Mouse (Mus musculus) layer of hippocampus, adult 11-12 months (tissue): ENCODE measurements at regions not wholly inside any gene's neighbourhood (a gene's known extent, or its start where the extent isn't known, plus 50 kb on each side); places are given as distances from the start of the nearest gene placed in this dataset.

Experiments used
- DNase-seq: peaks from one replicate; pipeline ENCODE4 v3.0.0; 2022; ENCODE audit warnings: low spot score

DNA sequence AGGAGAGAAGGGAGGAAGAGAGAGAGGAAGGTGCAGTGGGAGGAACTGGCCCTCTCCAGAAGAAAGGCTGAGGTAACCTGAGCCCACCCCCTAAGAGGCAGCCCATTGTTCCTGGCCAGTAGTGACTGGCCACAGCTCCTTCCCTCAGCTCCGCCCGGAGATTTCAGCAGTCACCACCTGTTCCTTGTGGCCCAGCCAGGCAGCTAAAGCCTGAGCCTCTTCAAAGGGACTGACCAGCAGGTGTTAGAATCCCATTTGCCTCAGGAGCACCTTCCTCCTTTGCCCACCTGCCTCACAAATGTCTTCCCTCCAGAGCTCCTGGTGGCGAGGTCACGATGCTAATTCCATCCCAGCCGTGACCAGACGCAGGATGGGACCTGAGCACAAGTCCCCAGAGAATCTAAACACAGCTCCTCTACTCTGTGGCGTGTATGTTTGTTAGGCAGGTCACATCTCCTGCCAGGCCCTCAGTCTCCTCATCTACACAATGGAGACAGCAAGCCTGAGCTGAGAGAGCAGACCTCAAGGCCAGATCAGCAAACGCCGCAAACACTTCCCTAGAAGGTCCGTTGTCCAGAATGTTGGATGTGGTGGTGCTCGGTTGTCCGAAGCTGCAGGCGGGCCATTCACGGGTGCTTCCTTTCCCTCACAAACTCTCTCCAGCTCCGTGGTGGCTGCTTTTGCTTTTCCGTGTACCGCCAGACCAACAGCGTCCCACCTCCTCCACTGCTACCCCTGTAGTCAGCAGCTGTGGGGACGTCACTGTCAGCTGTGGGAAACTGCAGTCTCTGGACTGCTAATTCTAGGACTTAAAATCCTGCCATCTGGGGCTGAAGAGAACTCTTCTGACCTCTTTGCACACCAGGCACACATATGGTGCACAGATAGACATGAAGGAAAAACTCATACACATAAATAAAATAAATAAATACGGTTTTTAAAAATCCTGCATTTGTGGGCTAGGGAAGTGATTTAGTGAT, 145.8 kb upstream of the Rad23b start:
- no peak for DNase-seq

DNA sequence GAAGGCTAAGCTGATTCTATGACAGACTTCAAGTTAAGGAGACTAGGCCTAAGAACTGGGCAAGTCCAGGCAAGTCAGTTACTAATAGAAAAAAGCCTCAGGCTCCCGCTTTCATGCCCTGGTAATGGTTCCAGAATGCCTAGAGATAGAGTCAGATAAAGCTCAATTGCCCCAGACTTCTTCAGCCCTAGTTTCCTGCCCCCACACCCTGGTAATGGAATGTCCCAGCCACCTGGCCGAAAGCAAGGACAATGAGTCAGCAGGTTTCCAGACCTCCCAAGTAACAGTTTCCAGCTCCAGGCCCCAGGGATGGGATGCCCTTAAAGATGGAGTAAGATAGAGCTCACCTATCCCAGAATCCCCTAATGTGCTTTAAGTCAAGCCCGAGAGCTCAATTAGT, 143.6 kb upstream of the Rad23b start:
- no peak for DNase-seq

DNA sequence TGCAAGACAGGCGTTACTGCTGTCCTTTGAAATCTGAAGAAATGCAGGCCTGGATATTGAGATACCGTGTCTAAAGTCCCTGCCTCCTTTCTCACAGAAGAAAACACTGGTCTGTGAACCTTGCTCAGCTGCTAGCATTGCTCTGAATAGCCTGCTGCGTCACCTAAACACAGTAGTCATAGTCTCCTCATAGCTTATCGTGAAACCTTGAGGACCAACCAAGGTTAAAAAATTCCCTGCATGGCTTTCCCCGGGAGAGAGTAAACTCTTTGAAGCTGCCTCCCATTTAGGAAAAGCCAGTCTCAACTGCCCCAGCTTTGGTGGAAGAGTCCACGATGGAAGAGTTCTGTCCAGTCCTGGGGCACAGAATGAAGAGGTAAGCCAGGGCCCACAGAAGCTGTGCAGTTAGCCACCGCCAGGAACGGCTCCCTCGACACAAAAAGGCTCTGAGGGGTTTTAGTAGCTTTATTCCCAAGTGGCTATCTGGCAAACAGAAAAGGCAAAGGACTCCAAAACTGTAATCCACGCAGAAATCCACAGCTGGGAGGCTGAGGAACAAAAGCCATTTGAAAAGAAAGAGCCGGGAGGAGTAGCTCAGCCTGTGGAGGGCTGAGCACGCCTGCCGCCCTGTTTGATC, 142.0 kb upstream of the Rad23b start:
- no peak for DNase-seq

DNA sequence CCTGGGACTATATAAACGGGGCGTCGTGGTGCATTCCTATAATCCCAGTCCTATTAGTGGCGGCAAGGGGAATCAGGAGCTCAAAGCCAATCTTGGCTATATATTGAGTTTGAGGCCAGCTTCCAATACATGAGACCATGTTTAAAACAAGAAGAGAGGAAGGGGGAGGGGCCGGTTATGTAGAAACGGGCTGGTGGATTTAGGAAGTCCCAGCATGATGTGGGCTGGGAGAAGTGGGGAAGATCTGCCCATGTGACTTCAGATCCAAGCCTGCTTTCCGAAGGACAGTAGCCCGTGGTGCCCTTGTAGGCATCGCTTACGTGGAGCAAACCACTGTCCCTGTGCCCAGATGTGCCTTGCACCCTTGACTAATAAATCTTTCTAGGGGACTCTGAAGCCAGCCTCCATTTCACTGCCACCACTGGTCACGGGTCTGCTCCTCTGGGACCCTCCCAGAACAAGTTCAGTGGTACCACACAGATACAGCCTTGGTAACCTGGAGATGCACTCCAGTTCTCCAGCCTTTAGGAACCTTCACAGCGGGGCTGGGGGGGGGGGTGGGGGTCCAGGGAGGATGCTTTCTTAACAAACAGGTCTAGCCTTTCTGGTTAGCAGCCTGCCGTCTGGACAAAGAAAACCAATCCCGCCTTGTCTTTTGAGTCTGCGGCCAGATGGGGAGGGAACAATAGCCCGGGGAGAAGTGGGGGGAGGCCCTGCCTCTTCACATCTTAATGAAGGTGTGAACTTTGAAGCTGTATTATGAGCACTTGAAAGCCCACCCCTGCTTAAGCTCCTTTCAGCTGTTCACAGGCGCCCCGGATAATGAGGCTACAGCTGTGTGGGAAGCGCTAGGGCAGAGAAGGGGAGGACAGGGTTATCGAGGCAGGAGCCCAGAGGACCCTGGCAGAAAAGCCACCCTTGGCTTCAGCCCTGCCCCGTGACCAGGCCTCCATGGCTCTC, 141.2 kb upstream of the Rad23b start:
- no peak for DNase-seq

DNA sequence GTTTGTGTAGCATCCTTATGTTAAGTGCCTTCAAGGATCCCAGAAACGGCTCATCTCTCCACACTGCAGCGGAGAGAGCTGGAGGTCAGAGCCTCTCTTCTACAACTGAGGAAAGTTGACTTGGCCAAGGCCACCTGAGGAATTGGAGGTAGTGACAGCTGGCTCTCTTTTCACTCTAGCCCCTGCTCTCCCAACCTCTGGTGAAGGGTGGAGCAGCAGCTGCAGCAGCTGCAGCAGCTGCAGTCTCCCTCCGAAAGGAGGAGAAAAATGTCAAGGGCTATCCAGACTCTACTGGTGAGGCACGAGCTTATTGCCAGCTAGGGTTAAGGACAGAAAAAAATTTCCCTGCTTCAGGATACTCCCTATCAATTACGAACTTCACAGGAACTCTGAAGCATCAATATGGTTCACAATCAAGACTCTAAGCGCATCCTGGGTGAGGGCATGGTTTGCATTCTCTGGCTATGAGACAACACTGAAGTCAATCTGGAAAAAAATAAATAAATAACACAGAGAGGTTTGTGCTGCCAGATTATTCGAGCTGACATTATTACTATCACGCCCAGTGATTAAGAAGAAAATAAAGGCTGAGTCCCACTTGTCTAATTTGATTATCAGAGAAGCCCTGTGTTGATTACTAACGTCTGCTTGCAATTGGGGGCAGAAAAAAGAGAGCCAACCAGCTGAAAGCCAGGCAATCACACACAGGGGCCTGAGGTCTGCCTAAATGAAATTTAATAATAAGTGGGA, 134.2 kb upstream of the Rad23b start:
- DNase-seq: no peak

DNA sequence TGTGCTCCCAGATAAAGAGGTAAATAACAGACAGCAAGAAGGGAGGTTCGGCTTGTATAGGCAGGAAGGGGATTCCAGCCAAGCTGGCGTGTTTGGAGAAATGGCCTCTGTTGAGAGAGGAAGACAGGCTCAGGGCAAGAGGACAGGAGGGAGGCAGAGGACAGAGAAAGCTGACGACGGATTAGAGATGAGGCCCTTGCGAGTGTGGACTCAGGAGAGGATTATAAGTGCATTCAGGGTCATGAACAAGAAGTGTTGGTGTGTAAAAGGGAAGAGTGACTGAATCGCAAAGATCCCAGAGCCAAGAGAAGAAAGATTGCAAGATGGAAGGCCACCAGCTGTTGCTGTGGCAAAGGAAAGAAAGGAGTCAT, 133.7 kb upstream of the Rad23b start:
- DNase-seq: no peak

DNA sequence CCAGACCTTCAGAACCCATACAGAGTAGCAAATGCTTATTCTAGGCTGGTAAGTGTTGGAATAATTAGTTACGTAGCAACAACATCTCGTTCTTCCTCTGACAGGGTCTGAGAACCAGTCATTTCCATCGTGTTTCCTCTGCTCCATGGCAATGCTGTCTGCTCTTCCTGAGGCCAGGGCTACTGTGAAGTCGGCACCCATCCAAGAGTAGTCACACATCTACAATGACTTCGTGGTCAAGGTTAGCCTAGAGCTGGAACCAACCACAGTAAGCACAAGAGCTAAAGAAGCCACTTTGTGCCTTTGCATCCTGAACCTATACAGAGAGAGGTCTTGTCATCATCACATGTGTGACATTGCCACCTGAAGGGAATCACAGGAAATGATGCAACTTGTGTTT, 124.1 kb upstream of the Rad23b start:
- DNase-seq: no peak

DNA sequence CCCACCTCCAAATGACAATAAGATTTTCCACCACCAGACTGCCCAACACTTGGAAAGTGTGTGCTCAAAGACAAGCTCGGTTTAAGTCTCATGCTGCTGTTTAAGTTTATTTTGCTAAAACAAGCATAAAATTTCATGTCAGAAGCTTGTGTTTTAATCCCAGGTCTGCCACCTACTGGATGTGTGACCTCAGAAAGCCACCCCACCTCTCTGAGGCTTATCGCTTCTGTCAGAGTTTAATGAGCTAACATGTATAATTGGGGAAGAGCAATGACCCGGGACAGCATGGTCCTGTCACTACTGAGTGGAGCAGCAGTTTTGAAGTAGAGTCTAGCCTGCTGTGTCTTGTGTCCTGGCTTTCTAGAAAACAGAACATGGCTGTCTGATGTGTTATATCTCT, 122.4 kb upstream of the Rad23b start:
- DNase-seq: peak; percentile 25

DNA sequence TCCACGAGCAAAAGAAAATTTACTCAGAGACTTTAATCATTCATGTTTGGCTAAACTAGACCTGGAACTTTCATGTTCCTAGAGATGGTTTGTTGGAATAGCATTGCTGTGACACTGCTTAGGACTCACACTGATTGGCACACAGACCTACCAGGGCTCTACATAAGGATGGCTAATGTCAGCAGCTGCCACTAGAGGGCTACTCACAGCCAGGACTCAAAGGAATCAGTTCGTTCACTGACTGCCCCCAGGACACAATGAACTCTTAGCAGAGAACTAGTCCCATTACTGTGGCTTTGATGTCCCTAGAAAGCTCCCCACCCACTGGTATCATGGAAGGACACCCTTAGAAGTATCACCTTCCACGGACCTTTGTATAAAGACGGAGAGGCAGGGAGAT, 118.3 kb upstream of the Rad23b start:
- DNase-seq: peak; percentile 28

DNA sequence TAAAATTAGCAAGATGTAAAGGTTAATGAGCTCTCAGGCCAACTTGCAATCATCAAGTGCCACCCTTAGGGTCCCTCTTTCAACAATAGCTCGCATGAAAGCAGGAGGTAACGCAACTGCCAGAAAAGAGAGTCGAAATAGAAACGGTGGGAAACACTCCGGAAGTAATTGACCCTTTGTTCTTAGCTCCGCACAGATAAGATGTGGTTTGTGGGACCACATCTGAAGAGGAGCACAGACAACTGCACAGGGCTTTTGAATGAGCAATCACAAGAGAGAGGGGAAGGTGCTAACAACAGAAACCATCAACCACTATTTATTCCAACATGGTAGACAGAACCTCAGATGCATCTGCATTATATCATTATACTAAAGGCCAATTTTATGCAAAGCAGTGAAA, 112.0 kb upstream of the Rad23b start:
- no peak for DNase-seq

DNA sequence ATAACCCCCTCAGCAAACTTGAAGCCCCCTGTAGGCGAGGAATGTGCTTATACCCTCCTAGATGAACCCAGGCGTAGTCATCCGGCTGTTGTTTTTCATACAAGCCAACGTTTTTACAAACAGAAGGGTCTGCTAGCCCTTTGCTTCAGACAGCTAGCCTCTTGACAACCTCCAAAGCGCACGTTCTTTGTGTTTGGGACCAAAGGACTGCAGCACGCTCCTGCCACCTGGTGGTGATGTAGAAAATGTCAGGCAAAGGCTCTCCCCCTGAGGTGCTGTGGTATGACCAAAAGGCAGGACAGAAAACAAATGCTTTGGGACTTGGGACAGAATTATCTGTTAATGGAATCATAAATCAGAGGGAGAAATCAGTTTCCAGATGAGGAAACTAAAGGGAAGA, 109.4 kb upstream of the Rad23b start:
- peak; percentile 72 for DNase-seq

DNA sequence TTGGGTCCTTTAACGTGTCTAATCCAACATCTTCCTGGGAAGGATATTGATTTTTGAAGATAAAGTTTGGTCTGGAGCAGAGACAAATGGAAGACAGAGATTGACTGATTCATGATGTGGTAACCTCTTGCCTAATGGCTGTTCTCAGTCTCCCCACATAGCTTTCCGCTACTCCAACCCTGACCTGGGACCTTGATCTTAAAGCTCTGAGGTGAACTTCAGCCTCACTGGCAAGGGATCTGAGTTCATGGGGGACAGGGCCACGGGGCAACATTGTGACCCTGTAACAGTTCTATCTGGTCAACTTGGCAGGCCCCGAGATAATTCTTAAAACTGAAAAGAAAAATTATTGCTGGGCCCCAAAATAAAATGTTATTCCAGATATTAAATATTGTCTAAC, 107.5 kb upstream of the Rad23b start:
- DNase-seq: no peak

DNA sequence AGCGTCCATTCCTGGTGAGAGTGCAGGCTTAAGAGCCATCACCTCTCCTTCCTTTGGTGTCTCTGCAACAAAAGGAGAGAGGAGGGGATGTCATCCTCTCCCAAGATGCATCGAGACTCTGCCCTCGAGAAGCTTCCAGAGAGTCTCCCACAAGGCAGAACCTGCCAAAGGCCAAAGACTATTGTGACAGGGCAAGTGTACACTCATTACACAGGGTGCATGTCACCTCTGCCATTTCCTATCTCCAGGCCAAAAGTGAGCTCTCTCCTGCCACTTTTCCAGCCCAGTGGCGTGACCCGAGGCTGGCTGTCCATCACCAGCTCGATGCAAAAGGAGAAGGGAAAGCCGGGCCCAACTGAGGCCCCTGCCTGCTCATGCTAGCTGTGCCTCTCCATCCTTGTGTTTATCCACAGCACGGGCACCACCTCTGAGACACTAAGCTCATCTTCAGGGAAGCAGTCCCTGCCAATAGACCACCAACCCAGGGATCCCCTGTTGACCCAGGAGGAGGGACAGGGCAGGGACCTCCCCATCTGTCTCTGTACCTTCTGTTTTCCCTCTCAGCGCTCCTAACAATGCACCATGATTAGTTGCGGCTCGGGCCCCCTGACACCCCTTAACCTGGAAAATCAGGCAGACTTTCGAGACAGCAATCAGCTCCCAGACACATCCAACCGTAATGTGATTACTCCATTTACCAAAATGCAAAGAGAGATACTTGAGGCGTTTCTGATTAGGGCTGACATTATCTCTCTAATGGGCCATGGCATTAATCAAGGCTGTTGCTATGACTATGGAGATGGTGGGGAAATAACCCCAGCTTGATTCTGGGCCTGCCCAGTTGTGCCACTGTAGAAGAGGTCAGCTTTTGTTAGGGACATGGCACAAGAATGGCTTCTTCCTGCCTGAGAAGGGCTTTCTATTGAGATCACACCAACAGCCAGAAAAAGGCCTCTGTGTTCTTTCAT, 106.5 kb upstream of the Rad23b start:
- DNase-seq: no peak

DNA sequence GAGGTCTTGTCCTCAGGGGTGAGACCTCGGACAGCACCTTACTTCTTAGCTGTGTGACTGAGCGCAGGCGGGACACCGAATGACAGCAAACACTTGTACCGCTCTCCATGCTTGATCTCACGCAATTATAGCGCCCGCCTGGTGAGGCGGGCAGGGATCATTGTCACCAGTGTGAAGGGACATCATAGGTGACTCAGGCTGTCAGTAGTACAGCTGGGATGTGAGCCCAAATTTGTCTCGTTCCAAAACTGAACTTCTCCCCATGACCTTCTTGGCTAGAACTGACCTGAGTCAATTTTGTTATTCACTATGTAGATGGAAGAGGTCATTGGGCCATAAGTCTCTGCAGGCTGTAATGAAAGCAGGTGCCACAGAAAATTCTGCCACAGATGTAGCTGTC, 104.1 kb upstream of the Rad23b start:
- DNase-seq: no peak

DNA sequence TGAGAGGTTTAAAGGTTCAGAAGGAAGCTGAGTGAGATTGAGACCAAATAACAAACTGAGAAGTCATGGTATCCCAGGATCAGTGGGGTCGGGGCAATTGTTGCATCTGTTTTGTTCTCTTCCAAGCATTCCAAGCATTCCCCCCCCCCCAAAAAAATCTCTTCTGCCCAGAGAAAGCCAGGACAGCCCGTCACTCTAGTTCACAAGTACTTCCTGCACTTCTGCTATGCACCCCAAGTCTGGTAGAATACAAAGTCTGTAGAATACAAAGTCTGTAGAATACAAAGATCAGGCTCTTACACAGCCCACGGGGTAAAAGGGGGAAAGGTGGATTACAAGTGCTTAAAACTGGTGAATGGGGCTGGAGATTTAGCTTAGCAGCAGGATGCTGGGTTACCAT, 99.5 kb upstream of the Rad23b start:
- no peak for DNase-seq

DNA sequence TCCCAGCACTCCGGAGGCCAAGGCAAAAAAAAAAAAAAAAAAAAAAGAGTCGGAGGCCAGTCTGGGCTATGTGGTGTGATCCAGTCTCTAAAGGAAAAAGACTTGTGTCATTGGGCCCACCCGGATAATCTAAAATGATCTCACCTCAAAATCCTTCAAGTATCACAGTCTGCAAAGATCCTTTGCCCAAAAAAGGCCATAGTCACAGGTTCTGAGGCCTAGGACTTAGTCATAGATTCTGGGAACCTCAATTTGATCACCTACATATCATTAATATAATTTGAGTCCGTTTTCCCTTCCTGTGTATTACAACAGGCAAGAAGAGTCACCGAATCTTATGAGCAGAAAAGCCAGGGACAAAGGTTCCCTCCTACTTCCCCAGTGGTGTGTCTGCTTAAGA, 98.3 kb upstream of the Rad23b start:
- DNase-seq: no peak

DNA sequence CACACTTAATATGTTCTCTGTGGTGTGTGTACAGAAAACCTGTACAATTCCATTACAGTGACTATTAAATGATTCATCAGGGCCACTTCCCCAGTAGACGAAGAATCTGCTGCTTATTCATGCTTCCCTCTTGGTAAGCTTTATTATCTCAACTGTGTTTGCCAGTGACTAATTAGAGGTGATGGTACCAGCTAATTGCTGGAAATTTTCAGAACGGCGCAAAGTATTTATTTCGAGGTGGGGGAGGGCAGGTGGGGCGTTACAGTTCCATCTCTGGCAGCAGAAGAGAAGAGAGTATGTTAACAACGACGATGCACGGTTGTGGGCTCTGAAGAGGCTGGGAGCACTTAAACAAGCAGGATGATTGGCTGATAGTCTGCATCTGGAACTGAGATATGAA, 96.1 kb upstream of the Rad23b start:
- no peak for DNase-seq

DNA sequence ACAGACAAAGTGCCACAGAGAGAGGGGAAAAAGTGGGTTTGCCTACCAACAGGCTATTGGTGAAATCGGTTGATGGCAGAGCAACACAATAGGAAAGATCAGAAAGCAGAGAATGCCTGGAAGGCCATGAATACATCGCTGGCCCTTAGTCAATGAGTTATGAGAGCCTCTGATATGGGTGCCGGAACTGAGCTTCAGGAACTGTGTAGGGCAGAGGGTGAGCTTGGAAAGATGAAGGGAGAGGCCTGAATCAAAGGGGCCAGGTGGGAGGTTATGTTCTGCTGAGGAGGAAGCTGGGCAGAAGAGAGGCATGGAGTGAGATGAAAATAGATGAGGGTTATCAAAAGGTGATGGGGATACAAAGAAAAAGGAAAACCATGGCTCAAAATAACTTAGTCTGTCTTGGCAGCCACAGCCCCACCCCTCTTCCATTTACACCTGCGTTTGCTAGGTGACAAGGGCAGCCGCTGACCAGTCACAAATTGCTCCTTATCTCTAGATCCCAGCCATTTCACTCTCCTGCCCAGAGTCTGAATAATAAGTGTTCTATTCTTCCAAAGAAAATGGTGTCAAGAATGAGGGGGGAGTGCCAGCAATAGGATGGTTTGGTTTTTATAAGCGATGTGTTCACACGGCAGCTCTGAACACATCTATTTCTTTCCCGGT, 77.7 kb upstream of the Rad23b start:
- DNase-seq: no peak

DNA sequence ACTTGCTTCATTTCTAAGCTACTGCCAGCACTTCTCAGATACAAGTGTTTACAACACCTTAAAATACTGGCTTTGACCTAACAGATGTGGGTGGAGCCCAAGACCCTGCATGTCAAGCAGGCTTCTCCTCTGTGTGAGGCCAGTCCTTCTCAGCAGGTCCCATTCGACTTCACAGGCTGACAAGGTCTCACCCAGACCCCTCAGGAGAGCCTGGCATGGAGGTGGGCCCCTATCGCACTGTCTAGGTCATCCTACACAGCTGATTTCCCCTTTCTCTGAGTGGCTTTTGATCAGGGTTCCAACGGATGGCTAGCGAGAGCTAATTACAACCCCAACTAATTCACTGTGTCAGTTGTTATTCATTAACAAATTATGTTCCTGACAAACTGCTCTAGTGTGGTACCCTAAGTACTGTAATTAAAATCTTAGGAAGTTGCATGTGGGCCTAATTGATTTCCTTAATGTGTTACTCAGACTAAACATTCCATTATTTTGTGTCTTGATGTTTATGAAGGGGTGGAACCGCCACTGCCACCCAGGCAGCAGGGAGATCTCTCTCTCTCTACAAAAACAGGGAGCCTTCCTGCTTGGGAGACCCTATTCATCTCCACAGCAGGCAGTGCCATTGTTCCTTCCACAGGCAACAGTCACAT, 73.4 kb upstream of the Rad23b start:
- DNase-seq: no peak
